8 mouse cellular contexts compared by ENCODE assay signal in genomic region chr9:27203134-27203533, GRCm38 (mm10). TPM values are rescaled to one million over a fixed set of nuclear protein-coding genes. Genes with fewer than 3 reads are reported as not detected.
DNase-seq lines count a peak whose midpoint lies in the region; ATAC-seq lines count a peak whose summit lies in the region.

No protein-coding gene starts in this region.

- no peak overlapping the region for H3K9ac ChIP-seq in embryonic facial prominence, embryonic 14.5 days (ENCODE audit: low read depth, low read length)
- no peak overlapping the region for H3K9ac ChIP-seq in intestine, embryonic 16.5 days (ENCODE audit: low read depth, low read length)

- H3K27me3 ChIP-seq in embryonic facial prominence, embryonic 14.5 days (replicated peaks; ENCODE audit: control insufficient read depth, insufficient read depth, low read length) = no peaks in the 10 kb centered on the region
- no peaks in the 10 kb centered on the region for H3K27me3 ChIP-seq in intestine, embryonic 16.5 days (replicated peaks; ENCODE audit: control insufficient read depth, insufficient read depth, low read length)

- no peaks in the 10 kb centered on the region for H3K4me1 ChIP-seq in embryonic facial prominence, embryonic 14.5 days (ENCODE audit: control insufficient read depth, insufficient read depth, low read length)
- no peaks in the 10 kb centered on the region for H3K4me1 ChIP-seq in intestine, embryonic 16.5 days (ENCODE audit: control insufficient read depth, insufficient read depth, low read length)

- DNase-seq in adrenal gland, adult 2 months = peak; percentile 56
- DNase-seq in adrenal gland, postnatal 4 days (ENCODE audit: low spot score in 2 of 2) = no peak
- peak; percentile 85 for DNase-seq in embryonic facial prominence, embryonic 14.5 days (ENCODE audit: low spot score)
- DNase-seq in left cerebral cortex, postnatal 4 days = peak; percentile 71
- peak; percentile 71 for DNase-seq in right cerebral cortex, postnatal 25 days
- no peak for DNase-seq in heart, adult 9 months (ENCODE audit: low spot score in 2 of 2)

- H3K36me3 ChIP-seq in embryonic facial prominence, embryonic 14.5 days (ENCODE audit: control insufficient read depth, insufficient read depth, low read length) = no peaks in the 10 kb centered on the region
- no peaks in the 10 kb centered on the region for H3K36me3 ChIP-seq in intestine, embryonic 16.5 days (ENCODE audit: control insufficient read depth, insufficient read depth, low read length)

- H3K9me3 ChIP-seq in embryonic facial prominence, embryonic 14.5 days (ENCODE audit: control insufficient read depth, low read length) = no peaks in the 10 kb centered on the region
- H3K9me3 ChIP-seq in intestine, embryonic 16.5 days (ENCODE audit: control insufficient read depth, low read length) = no peaks in the 10 kb centered on the region

- peak; percentile 94 for ATAC-seq in embryonic facial prominence, embryonic 14.5 days (ENCODE audit: low read depth)
- ATAC-seq in intestine, embryonic 16.5 days = peak; percentile 53; the same call in 1 of the 2 replicates
- ATAC-seq in erythroid progenitor cell, adult 5-6 weeks (replicated peaks; ENCODE audit: low FRiP score, poor library complexity, severe bottlenecking) = no peak

- no peak overlapping the region for H3K27ac ChIP-seq in embryonic facial prominence, embryonic 14.5 days (replicated peaks; ENCODE audit: low read depth, low read length)
- no peak overlapping the region for H3K27ac ChIP-seq in intestine, embryonic 16.5 days (ENCODE audit: low read length)

- no peak overlapping the region for H3K4me2 ChIP-seq in embryonic facial prominence, embryonic 14.5 days (ENCODE audit: low read depth, low read length)
- H3K4me2 ChIP-seq in intestine, embryonic 16.5 days (ENCODE audit: low read depth, low read length) = no peak overlapping the region

- H3K4me3 ChIP-seq in embryonic facial prominence, embryonic 14.5 days (ENCODE audit: low read depth, low read length) = no peak overlapping the region
- H3K4me3 ChIP-seq in intestine, embryonic 16.5 days (ENCODE audit: low read length) = no peak overlapping the region

- intact Hi-C loops in left cerebral cortex, postnatal 4 days (cut with DNase I) = no loop called here

- 17% methylated on average over 2 of the region's 2 CpGs for WGBS in embryonic facial prominence, embryonic 14.5 days
- 27% methylated on average over 2 of the region's 2 CpGs for WGBS in intestine, embryonic 16.5 days

RNA-seq across cellular contexts. Expression of gene Jam3, which starts 47.9 kb away (rescaled TPM):
- 10 to 100 TPM; 29.8 to 35.7 TPM for total RNA-seq in adrenal gland, adult 2 months (2021)
- 19.2 and 23.5 TPM in 2 replicates for polyA plus RNA-seq in adrenal gland, adult 2 months (2012; rRNA removed)
- 10 to 100 TPM; 42.3 to 42.7 TPM for total RNA-seq in adrenal gland, postnatal 4 days (2021)
- polyA plus RNA-seq in embryonic facial prominence, embryonic 14.5 days (2014; fragmentation: Nextera tagmentation; extraction: Ambion mirVana) = 121 and 122 TPM in 2 replicates
- 36.5 and 41.4 TPM in 2 replicates for polyA plus RNA-seq in intestine, embryonic 16.5 days (2015; fragmentation: Nextera tagmentation; extraction: Ambion mirVana)
- total RNA-seq in left cerebral cortex, postnatal 4 days (2021) = 10 to 100 TPM; 21.6 to 22.4 TPM
- not detected in 2 replicates for total RNA-seq in erythroid progenitor cell, adult 5-6 weeks (2015; ENCODE audit: low replicate concordance)
- total RNA-seq in erythroid progenitor cell, adult 5-6 weeks (2017; ENCODE audit: low replicate concordance) = 1.2 TPM in 1 of 2 replicates, not detected in the other

Comparison
In these comparisons a context has a peak if more than half of its experiments do, and no peak if none do; other contexts are left out.
1. DNase-seq: peak in adrenal gland, adult 2 months (single experiment), embryonic facial prominence, embryonic 14.5 days (single experiment), left cerebral cortex, postnatal 4 days (single experiment) and right cerebral cortex, postnatal 25 days (single experiment); none in adrenal gland, postnatal 4 days (0 of 2) and heart, adult 9 months (0 of 2).
2. RNA of gene Jam3, which starts 47.9 kb away (total RNA-seq): 42.3 to 42.7 TPM in adrenal gland, postnatal 4 days, 29.8 to 35.7 TPM in adrenal gland, adult 2 months and 21.6 to 22.4 TPM in left cerebral cortex, postnatal 4 days; 1.2 TPM in erythroid progenitor cell, adult 5-6 weeks; every median in the first group is over 10 times any median in the second.